Mouse (Mus musculus): ENCODE results near the gene Il17ra. TPM values are rescaled to one million over a fixed set of nuclear protein-coding genes. Genes with fewer than 3 reads are reported as not detected.

Gene Il17ra
- total RNA-seq (2021), result 10 to 100 TPM; 12.1 to 17.0 TPM

DNA sequence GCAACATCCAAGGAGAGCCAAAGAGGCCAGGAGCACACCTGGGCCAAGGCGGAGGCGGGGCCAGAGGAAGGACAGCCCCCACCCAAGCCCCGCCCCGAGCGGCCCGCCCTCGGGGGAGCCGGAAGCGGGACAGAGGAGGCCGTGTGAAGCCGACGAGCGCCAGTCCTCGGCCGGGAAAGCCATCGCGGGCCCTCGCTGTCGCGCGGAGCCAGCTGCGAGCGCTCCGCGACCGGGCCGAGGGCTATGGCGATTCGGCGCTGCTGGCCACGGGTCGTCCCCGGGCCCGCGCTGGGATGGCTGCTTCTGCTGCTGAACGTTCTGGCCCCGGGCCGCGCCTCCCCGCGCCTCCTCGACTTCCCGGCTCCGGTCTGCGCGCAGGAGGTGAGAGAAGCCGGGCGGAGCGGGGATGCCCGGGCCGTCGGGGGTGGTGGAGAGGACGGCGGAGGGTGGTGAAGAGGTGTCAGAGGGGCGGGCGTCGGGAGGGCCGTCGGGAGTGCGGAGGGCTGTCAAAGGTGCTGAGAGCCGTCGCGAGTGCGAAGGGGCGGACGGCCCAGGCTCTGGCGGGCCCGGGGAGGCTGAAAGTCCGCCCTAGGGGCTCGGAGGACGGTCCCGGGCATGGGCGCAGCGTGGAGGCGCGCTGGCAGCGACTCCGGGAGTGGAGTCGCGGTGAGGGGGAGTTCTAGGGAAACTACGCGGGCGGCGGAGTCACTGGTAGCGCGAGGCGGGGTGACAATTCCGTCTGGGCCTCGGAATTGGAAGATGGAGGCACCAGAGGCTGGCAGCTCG is at the start of gene Il17ra:
Gene Il17ra, plus strand, starts transcription at position 162 of the 786 bp plus-strand sequence.
- DNase-seq (ENCODE audit: low spot score in 2 of 2), result peak; percentile 60 to 66
- intact Hi-C loops (cut with DNase I), result no loop called here

- intact Hi-C loops (cut with DNase I), result loop anchor here (10.0 kb wide), 1 partner anchor 297 kb away; no protein-coding TSS in a partner anchor
- no peak for DNase-seq (ENCODE audit: low spot score in 2 of 2)
Observed at GRCm38 (mm10) chr6:120438161-120438560, 24.9 kb upstream of the Il17ra start.

DNA sequence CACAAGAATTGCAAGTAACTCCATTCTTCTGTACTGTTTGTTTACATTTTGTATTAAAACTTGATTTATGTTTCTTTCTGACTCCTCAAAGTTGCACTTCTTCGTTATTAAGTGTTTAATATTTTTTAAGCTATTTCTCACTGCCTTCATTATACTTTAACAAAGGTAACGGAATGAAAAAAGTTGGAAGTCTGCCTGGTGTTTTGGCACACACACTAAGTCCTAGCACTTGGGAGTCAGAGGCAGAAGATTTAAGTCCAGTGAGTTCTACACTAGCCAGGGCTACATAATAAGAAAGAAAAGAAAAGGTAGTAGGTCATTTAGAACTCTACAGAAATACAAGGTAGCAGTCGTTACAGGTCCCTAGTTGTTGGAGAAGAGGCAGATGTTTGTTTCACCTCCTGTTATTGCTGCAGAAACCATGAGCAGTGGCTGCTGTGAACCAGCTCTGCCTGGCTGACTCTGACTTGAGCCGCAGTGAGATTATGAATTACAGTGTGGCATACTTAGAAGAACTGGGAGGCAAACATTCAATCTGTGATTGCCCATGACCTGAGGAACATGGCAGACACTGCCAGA is 20.8 kb upstream of the Il17ra start:
- intact Hi-C loops (cut with DNase I), result no loop called here
- DNase-seq (ENCODE audit: low spot score in 2 of 2), result no peak

DNA sequence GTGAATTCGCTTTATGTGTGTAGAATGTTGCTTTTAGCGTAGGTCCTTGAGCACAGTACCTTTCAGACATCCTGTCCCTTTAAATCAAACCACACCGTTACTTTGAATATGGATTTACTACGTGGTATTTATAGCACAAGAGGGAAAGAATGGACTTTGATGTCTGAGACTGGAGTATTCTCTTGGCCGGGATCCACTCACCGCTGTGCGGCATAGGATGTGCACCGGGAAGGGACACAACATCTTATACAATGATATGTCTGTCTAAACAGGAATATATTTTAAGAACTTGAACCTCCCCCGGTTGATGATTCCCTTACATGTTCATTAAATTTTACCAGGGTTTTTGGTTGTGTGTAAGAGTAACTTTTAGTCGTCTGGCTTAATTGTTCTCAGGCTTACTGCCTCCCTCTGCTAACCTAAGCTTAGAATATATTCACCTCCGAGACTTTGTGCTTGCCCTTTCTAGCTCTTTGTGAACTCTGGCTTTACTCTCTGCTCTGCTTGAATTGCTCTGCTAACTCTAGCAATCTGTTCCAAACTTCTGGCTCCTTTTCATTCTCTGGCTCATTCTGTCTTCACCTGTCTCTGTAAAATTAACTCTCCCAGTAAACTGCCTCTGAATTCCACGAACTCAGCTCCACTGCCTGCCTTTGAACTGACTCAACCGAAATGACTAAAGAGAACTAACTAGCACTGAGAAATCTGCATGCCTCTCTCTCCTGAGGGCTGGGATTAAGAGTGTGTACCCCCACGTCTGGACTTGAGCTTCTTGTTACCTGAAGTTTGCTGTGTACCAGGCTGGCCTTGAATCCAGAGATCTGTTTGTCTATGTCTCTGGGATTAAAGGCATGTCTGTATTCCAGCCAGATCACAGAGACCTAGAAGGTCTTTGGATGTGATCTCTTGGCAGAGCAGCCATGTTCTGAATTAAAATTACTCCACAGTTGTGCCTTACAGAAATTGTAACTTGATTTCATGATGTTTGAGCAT is 19.4 kb upstream of the Il17ra start:
- intact Hi-C loops (cut with DNase I), result no loop called here
- DNase-seq (ENCODE audit: low spot score in 2 of 2), result peak in 1 of 2 experiments; percentile 22

DNA sequence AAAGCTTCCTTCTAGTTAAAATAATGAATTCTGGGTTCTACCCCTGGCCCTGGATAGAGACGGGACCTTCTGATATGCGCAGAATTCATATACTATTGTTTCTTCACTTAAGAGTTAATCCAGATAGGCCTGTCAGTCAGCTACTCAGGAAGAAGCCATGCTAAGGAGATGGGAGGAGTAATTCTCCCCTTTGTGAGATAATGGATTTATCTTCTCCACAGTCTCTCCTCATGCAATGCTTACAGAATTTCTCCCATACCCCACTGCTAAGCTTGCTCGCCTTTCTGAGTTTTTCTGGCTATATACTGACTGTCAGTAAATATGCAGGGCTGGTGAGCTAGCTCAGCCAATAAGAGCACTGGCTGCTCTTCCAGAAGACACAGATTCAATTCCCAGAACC is 12.8 kb upstream of the Il17ra start:
- intact Hi-C loops (cut with DNase I), result no loop called here

GRCm38 (mm10) chr6:120452384-120453102 is 10.5 kb upstream of the Il17ra start:
- intact Hi-C loops (cut with DNase I), result no loop called here
- no peak for DNase-seq (ENCODE audit: low spot score in 2 of 2)

More for the DNA sequence above, 12.8 kb upstream of the Il17ra start:
- no peak for DNase-seq (ENCODE audit: low spot score in 2 of 2)

GRCm38 (mm10) chr6:120453103-120453445 is 10.0 kb upstream of the Il17ra start:
- DNase-seq (ENCODE audit: low spot score in 2 of 2), result peak in 1 of 2 experiments; percentile 47
- intact Hi-C loops (cut with DNase I), result no loop called here

DNA sequence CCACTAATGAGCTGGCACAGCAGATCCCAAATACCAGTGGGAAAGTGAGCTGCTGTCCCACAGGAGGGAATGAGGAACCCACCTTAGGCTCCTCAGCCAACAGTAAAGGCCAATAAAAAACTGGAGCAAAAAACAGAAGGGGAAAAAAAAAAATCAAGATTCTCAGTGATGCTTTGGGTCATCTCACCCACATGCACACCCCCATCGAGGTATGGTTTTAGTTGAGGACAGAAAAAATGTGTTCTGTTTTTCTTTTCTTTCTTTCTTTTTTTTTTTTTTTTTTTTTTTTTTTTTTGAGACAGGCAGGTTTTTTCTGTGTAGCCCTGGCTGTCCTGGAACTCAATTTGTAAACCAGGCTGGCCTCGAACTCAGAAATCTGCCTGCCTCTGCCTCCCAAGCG is 9.5 kb upstream of the Il17ra start:
- no peak for DNase-seq (ENCODE audit: low spot score in 2 of 2)
- intact Hi-C loops (cut with DNase I), result no loop called here

DNA sequence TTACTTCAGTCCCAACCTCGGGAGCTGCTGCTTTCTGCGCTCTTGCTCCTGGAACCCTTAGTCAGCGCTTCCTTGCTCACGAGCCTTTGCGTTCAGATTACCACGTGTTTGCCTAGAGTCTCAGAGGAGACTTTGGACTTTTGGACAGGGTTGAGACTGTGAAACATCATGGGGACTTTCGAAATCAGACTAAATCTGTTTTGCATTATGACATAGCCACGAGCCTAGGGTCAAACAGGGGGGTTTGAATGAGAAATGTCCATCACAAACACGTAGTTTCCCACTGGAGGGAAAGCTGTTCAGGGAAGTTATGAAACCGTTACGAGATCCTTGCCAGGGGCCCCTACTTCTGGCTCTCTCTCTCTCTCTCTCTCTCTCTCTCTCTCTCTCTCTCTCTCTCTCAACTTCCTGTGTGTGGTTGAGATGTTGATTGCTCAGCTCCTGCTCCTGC is 8.4 kb upstream of the Il17ra start:
- intact Hi-C loops (cut with DNase I), result no loop called here

DNA sequence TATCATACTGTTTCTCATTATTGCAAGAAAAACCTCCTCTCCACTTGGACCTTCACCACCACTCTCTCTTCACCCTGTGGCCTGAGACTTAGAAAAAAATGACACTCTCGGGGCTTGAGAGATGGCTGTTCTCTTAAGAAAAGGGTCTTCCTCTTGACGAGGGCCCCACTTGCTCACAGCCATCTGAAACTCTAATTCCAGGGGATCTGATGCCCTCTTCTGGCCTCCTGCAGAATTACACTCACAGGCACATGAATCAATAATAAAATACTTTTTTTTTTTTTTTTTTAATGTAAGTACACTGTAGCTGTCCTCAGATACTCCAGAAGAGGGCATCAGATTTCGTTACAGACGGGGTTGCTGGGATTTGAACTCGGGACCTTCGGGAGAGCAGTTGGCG is 6.0 kb upstream of the Il17ra start:
- intact Hi-C loops (cut with DNase I), result no loop called here
- no peak for DNase-seq (ENCODE audit: low spot score in 2 of 2)

More for the DNA sequence above, 8.4 kb upstream of the Il17ra start:
- no peak for DNase-seq (ENCODE audit: low spot score in 2 of 2)

GRCm38 (mm10) chr6:120457751-120458150 is 5.3 kb upstream of the Il17ra start:
- no peak for DNase-seq (ENCODE audit: low spot score in 2 of 2)
- intact Hi-C loops (cut with DNase I), result no loop called here

DNA sequence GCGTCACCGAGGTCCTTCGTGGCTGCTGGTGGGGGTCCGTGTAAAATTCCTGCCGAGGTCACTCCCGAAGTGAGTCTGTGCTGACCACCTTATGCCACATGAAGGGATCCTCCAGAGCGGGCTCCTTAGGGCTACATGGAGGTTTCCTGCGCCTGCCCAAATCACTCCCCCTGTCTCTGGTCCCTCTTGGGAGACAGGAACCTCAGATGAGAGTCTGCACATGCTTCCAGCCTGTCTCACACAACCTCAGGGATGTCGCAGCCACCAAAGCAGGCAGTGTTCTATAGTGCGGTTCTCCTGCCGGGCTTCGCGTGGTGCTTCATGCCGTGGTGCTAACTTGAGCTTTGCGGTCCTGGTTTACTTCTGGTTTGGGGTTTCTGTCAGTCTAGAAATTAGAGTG is 1.8 kb upstream of the Il17ra start:
- intact Hi-C loops (cut with DNase I), result no loop called here
- DNase-seq (ENCODE audit: low spot score in 2 of 2), result no peak

DNA sequence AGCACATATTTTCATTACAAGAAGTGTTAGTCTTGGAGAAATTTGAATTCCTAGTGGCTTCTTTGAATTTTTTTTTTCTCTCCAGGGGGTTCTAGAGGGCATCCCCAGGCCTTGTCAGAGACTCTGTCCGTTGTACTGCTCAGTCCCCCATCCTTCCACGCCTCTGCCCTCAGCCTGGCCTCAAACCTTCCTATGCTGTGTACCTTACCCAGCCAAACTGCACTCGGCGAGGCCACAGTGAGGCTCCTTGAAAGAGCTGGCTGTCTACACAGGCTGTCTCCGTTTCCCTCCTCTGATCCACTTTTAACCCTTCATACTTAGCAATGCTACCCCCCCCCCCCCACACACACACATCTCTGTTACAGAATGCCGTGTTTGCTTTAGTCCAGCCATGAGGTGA is 796 bp upstream of the Il17ra start:
- DNase-seq (ENCODE audit: low spot score in 2 of 2), result no peak
- intact Hi-C loops (cut with DNase I), result no loop called here

DNA sequence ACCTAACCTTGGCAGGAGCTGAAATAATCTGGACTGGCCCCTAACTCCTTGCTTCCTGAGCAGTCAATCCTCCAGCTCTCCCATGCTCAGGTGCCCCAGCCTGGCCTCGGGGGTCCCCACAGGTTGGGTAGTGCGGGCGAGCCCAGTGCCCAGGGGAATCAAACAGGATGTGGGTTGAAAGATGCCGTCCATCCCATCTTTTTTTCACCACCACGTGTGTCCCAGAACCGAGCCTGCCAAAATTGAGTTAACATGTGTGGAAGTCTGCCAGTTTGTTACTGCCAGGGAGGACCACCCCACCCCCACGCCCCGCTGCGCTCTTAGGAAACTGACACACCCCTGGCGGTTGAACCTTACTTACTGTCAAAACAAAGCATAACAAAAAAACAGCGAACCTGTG is 837 bp downstream of the Il17ra start:
- intact Hi-C loops (cut with DNase I), result loop anchor here (2.0 kb wide), 1 partner anchor 17 kb away; no protein-coding TSS in a partner anchor
- DNase-seq (ENCODE audit: low spot score in 2 of 2), result no peak

DNA sequence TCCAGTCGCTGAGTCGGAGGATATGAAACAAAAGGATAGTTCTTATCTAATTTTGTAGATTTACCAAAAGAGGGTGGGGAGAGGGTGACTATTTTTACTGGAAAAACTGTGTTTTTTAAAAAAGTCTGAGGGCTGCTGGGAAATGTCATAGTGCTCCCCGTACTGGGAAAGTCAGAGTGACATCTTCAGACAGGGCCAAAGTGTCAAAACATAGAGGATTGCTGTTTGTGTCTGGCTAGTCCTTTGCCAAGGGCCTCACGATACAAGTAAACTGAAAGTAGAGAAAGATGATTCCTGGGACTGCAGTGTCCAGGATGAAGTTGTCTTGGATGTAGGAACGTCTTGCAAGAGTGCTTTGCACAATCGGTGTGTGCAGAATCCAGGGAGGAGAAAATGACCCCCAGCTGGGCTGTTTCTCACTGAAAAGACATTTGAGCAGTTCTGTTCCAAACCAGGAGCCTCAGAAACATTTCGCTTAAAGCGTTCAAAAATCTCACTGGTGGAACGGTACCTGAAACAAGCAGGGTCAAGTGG is 1.4 kb downstream of the Il17ra start:
- DNase-seq (ENCODE audit: low spot score in 2 of 2), result no peak
- intact Hi-C loops (cut with DNase I), result loop anchor here (2.0 kb wide), 1 partner anchor 16 kb away; no protein-coding TSS in a partner anchor

DNA sequence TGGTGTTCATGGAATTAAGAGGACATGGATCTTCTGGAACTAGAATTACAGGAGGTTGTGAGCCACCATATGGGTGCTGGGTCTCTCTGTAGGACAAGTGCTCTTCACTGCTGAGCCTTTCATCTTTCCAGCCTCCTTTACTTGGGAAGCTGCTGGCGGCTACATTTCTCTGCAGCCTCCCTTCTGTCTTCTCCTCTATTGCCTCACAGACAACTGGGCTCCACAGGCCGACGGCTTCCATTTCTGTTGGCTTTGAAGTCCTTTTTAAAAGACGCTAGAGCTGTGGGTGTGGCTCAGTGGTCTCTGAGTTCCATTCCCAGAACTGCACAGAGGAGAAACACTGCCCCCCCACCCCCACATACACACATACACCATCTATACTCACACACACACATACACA is 2.3 kb downstream of the Il17ra start:
- no peak for DNase-seq (ENCODE audit: low spot score in 2 of 2)
- intact Hi-C loops (cut with DNase I), result loop anchor here (2.0 kb wide), 1 partner anchor 15 kb away; no protein-coding TSS in a partner anchor

DNA sequence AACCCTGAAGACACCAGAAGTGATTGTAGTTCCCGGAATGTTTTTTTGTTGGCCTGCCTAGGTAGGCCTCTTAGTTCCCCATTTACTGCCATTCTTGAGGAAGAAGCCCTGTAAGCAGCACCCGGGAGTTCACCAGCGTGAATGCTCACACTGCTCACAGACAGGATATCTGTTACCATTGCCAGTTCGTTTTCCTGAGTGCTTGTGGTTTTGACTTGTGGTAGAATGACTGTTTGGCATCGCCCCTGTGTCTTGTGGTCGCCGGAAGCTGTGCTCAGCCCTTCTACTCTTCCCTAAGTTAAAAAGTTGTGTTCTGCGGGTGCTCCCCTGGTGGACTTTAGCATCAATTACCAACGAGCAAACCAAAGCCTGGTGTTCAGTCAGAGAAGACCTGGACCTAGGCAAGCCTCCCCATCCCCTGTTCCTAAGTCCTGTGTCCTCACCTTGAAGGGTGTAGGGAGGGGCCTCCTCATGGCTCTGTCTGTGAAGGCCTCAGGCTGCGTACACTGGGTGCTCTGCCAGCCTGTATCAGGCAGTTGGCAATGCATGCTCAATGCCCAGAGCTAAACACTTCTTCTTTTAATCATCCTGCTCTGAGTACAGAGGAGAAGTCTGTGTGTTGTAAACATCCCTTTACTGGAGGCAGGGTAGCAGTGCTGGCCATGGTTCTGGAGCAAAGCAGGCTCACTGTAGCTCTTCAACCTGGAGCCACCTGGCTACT is 3.7 kb downstream of the Il17ra start:
- intact Hi-C loops (cut with DNase I), result no loop called here
- DNase-seq (ENCODE audit: low spot score in 2 of 2), result no peak

DNA sequence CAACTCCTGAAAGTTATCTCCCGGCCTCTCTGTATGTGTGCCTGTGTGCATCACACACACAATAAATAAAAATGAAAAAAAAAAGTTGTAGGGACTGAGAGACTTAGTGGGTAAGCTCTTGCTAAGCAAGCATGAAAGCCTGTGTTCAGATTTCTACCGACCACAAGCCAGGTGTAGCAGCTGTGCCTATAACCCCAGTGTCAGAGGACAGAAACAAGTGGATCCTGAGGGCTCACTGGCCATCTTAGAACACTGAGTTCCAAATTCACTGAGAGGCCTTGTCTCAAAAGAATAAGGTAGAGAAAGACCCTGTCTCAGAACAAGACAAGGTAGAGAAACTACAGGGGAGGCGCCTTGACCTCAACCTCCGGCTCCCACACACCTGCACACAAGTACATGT is 5.2 kb downstream of the Il17ra start:
- intact Hi-C loops (cut with DNase I), result no loop called here
- no peak for DNase-seq (ENCODE audit: low spot score in 2 of 2)

All from left cerebral cortex, postnatal 25 days (tissue).